Mouse (Mus musculus): ENCODE data around the gene Lrwd1. TPM values are rescaled to one million over a fixed set of nuclear protein-coding genes. Genes with fewer than 3 reads are reported as not detected.

The Lrwd1 gene
- total and polyA plus RNA-seq, 3 experiments, result 52.2 to 62.1 (median 54.3) TPM

- in situ Hi-C loops (cut with MboI; ENCODE audit: low pct_ligation_motif_present, low pct_unique_long_range_greater_than_20kb, low sequenced_read_pairs), result no loop called here
- H3K27ac ChIP-seq (ENCODE audit: insufficient read depth, low read depth), result no peak overlapping the region
These were observed 62.8 kb downstream of the Lrwd1 start for GRCm38 (mm10) chr5:136073051-136073450.

More at GRCm38 (mm10) chr5:136073051-136073450, 62.8 kb downstream of the Lrwd1 start:
- Histone ChIP-seq H3K9me3 (replicated peaks; ENCODE audit: low read length) (peaks cover 4% of the 10 kb centered on the region), H3K4me2 (ENCODE audit: insufficient read depth, low read depth, poor library complexity, severe bottlenecking) (no peak overlapping the region), H3K27me3 (replicated peaks) (peaks cover 89% of the 10 kb centered on the region), H3K79me2 (replicated peaks; ENCODE audit: control insufficient read depth, extremely low read depth, insufficient read depth, poor library complexity, severe bottlenecking) (no peaks in the 10 kb centered on the region), H3K4me1 (ENCODE audit: control insufficient read depth in 1 of 2, insufficient read depth in 2 of 2) (peaks cover 3 to 9% of the 10 kb centered on the region in 2 experiments; a peak in 1 of 4 replicates), H3K36me3 (replicated peaks in 1 of 2; ENCODE audit: control insufficient read depth in 1 of 2, insufficient read depth in 1 of 2, low read length in 1 of 2) (no peaks in the 10 kb centered on the region), H3K4me3 (replicated peaks in 1 of 3; ENCODE audit: low read depth in 2 of 3, low read length in 2 of 3, poor library complexity in 1 of 3) (no peak overlapping the region), H3K9ac (ENCODE audit: insufficient read depth, low read depth) (no peak overlapping the region)
- no peak for DNase-seq (ENCODE audit: extremely low read depth)
- TF ChIP-seq MAZ (IDR thresholded peaks at IDR 0.05; ENCODE audit: low read depth, low read length) (no peak), USF1 (IDR thresholded peaks at IDR 0.05; ENCODE audit: low read depth, low read length) (no peak), UBTF (IDR thresholded peaks at IDR 0.05; ENCODE audit: low read depth, low read length) (no peak), E2F4 (IDR thresholded peaks at IDR 0.05; ENCODE audit: insufficient replicate concordance, low read depth, low read length) (no peak), ZNF384 (IDR thresholded peaks at IDR 0.05; ENCODE audit: low read depth, low read length) (no peak), RCOR1 (conservative IDR thresholded peaks at IDR 0.05; ENCODE audit: low read depth, low read length) (no peak), EP300 (IDR thresholded peaks at IDR 0.05; ENCODE audit: low read length) (no peak), ELF1 (IDR thresholded peaks at IDR 0.05; ENCODE audit: low read depth, low read length) (no peak), MAFK (IDR thresholded peaks at IDR 0.05; ENCODE audit: insufficient replicate concordance, low read length) (no peak), IRF4 (IDR thresholded peaks at IDR 0.05; ENCODE audit: low read depth, low read length) (no peak), NELFE (IDR thresholded peaks at IDR 0.05; ENCODE audit: low read depth, low read length) (no peak), ZKSCAN1 (IDR thresholded peaks at IDR 0.05; ENCODE audit: borderline replicate concordance, low read depth, low read length) (no peak), POLR2AphosphoS2 (IDR thresholded peaks at IDR 0.05; ENCODE audit: low read depth, low read length) (no peak), POLR2A (IDR thresholded peaks at IDR 0.05; ENCODE audit: low read depth, low read length) (no peak), SIN3A (IDR thresholded peaks at IDR 0.05; ENCODE audit: low read length) (no peak), RAD21 (IDR thresholded peaks at IDR 0.05; ENCODE audit: low read depth, low read length) (no peak)
- dilution Hi-C loops (cut with MboI; ENCODE audit: extremely low pct_ligation_motif_present, extremely low pct_unique_long_range_greater_than_20kb, low sequenced_read_pairs), result no loop called here

Other genes starting within 250 kb of the Lrwd1 start
- gene Hspb1, start 248.2 kb downstream of the Lrwd1 start, total RNA-seq (2012; rRNA removed), result 0.97 and 1.1 TPM in 2 replicates
- gene Hspb1, start 248.2 kb downstream of the Lrwd1 start, total RNA-seq (2014; rRNA removed), result 1.7 and 2.6 TPM in 2 replicates
- 3.6 and 3.8 TPM in 2 replicates for gene Hspb1, start 248.2 kb downstream of the Lrwd1 start, polyA plus RNA-seq (2012; ENCODE audit: insufficient read length, low read depth)
- 77.3 and 89.2 TPM in 2 replicates for gene Ywhag, start 201.5 kb downstream of the Lrwd1 start, total RNA-seq (2012; rRNA removed)
- gene Ywhag, start 201.5 kb downstream of the Lrwd1 start, total RNA-seq (2014; rRNA removed), result 46.4 and 55.3 TPM in 2 replicates
- 233 and 239 TPM in 2 replicates for gene Ywhag, start 201.5 kb downstream of the Lrwd1 start, polyA plus RNA-seq (2012; ENCODE audit: insufficient read length, low read depth)
- gene Ssc4d, start 161.5 kb downstream of the Lrwd1 start, total RNA-seq (2012; rRNA removed), result 1.7 and 2.0 TPM in 2 replicates
- 1.8 and 2.9 TPM in 2 replicates for gene Ssc4d, start 161.5 kb downstream of the Lrwd1 start, total RNA-seq (2014; rRNA removed)
- gene Ssc4d, start 161.5 kb downstream of the Lrwd1 start, polyA plus RNA-seq (2012; ENCODE audit: insufficient read length, low read depth), result 1.8 and 1.9 TPM in 2 replicates
- gene Zp3, start 156.0 kb downstream of the Lrwd1 start, total RNA-seq (2012; rRNA removed), result 0.13 TPM in 1 of 2 replicates, not detected in the other
- not detected in 2 replicates for gene Zp3, start 156.0 kb downstream of the Lrwd1 start, total RNA-seq (2014; rRNA removed)
- gene Zp3, start 156.0 kb downstream of the Lrwd1 start, polyA plus RNA-seq (2012; ENCODE audit: insufficient read length, low read depth), result not detected in 2 replicates
- gene Dtx2, start 141.3 kb downstream of the Lrwd1 start, total RNA-seq (2012; rRNA removed), result 20.4 and 22.0 TPM in 2 replicates
- gene Dtx2, start 141.3 kb downstream of the Lrwd1 start, total RNA-seq (2014; rRNA removed), result 14.0 and 16.0 TPM in 2 replicates
- gene Dtx2, start 141.3 kb downstream of the Lrwd1 start, polyA plus RNA-seq (2012; ENCODE audit: insufficient read length, low read depth), result 35.1 and 43.7 TPM in 2 replicates
- not detected in 2 replicates for gene Upk3b, start 97.6 kb downstream of the Lrwd1 start, total RNA-seq (2012; rRNA removed)
- not detected in 2 replicates for gene Upk3b, start 97.6 kb downstream of the Lrwd1 start, total RNA-seq (2014; rRNA removed)
- gene Upk3b, start 97.6 kb downstream of the Lrwd1 start, polyA plus RNA-seq (2012; ENCODE audit: insufficient read length, low read depth), result 0.09 TPM in 1 of 2 replicates, not detected in the other
- gene Upk3bl, start 81.6 kb downstream of the Lrwd1 start, total RNA-seq (2012; rRNA removed), result not detected in 2 replicates
- not detected in 2 replicates for gene Upk3bl, start 81.6 kb downstream of the Lrwd1 start, total RNA-seq (2014; rRNA removed)
- not detected in 2 replicates for gene Upk3bl, start 81.6 kb downstream of the Lrwd1 start, polyA plus RNA-seq (2012; ENCODE audit: insufficient read length, low read depth)
- gene Rasa4, start 52.2 kb downstream of the Lrwd1 start, total RNA-seq (2012; rRNA removed), result 0.29 and 1.3 TPM in 2 replicates
- gene Rasa4, start 52.2 kb downstream of the Lrwd1 start, total RNA-seq (2014; rRNA removed), result 0.07 and 0.28 TPM in 2 replicates
- 0.11 and 0.16 TPM in 2 replicates for gene Rasa4, start 52.2 kb downstream of the Lrwd1 start, polyA plus RNA-seq (2012; ENCODE audit: insufficient read length, low read depth)
- 137 and 186 TPM in 2 replicates for gene Polr2j, start 19.4 kb downstream of the Lrwd1 start, total RNA-seq (2012; rRNA removed)
- 160 and 178 TPM in 2 replicates for gene Polr2j, start 19.4 kb downstream of the Lrwd1 start, total RNA-seq (2014; rRNA removed)
- 117 and 121 TPM in 2 replicates for gene Polr2j, start 19.4 kb downstream of the Lrwd1 start, polyA plus RNA-seq (2012; ENCODE audit: insufficient read length, low read depth)
- gene Alkbh4, start 72 bp upstream of the Lrwd1 start, total RNA-seq (2012; rRNA removed), result 12.9 and 15.7 TPM in 2 replicates
- gene Alkbh4, start 72 bp upstream of the Lrwd1 start, total RNA-seq (2014; rRNA removed), result 10.2 and 12.2 TPM in 2 replicates
- gene Alkbh4, start 72 bp upstream of the Lrwd1 start, polyA plus RNA-seq (2012; ENCODE audit: insufficient read length, low read depth), result 12.0 and 15.9 TPM in 2 replicates
- gene Orai2, start 34.6 kb upstream of the Lrwd1 start, total RNA-seq (2012; rRNA removed), result 7.3 and 8.8 TPM in 2 replicates
- gene Orai2, start 34.6 kb upstream of the Lrwd1 start, total RNA-seq (2014; rRNA removed), result 6.4 and 7.3 TPM in 2 replicates
- 7.4 TPM in 2 replicates for gene Orai2, start 34.6 kb upstream of the Lrwd1 start, polyA plus RNA-seq (2012; ENCODE audit: insufficient read length, low read depth)
- 45.5 and 59.1 TPM in 2 replicates for gene Prkrip1, start 62.9 kb upstream of the Lrwd1 start, total RNA-seq (2012; rRNA removed)
- gene Prkrip1, start 62.9 kb upstream of the Lrwd1 start, total RNA-seq (2014; rRNA removed), result 43.7 and 47.7 TPM in 2 replicates
- gene Prkrip1, start 62.9 kb upstream of the Lrwd1 start, polyA plus RNA-seq (2012; ENCODE audit: insufficient read length, low read depth), result 94.8 and 117 TPM in 2 replicates
- gene Sh2b2, start 110.5 kb upstream of the Lrwd1 start, total RNA-seq (2012; rRNA removed), result 16.2 and 17.9 TPM in 2 replicates
- 8.1 and 8.5 TPM in 2 replicates for gene Sh2b2, start 110.5 kb upstream of the Lrwd1 start, total RNA-seq (2014; rRNA removed)
- 26.4 and 27.8 TPM in 2 replicates for gene Sh2b2, start 110.5 kb upstream of the Lrwd1 start, polyA plus RNA-seq (2012; ENCODE audit: insufficient read length, low read depth)